Mouse (Mus musculus) kidney, embryonic 14.5 days (tissue): Measurements from ENCODE around the gene Esyt2. TPM values are rescaled to one million over a fixed set of nuclear protein-coding genes. Genes with fewer than 3 reads are reported as not detected.
"Not testable (repeated sequence)": the region's sequence is repeated elsewhere in the genome, so short reads cannot be mapped to it uniquely, and the experiment has no call there.

Experiments
- ATAC-seq: fragments of 200-750 bp; cut with Nextera tagmentation; 2 replicates; pipeline ENCODE4 v1.8.0; 2017; ENCODE audit warnings: moderate number of reproducible peaks, mild to moderate bottlenecking, moderate TSS enrichment, moderate library complexity; ENCODE audit not compliant: low FRiP score, low TSS enrichment
- H3K27ac ChIP-seq: fragments of 300-500 bp; sonication (generic); 2 replicates; pipeline ENCODE4 v1.5.1; 2014; ENCODE audit warnings: low read depth, mild to moderate bottlenecking, low read length, moderate library complexity, mixed read lengths
- H3K27me3 ChIP-seq: fragments of 300-500 bp; sonication (generic); 2 replicates; pipeline ENCODE4 v1.6.1; 2014; ENCODE audit warnings: mild to moderate bottlenecking, low read length; ENCODE audit not compliant: control insufficient read depth, insufficient read depth
- H3K36me3 ChIP-seq: fragments of 300-500 bp; sonication (generic); 2 replicates; pipeline ENCODE4 v1.6.1; 2014; ENCODE audit warnings: low read length, mixed read lengths; ENCODE audit not compliant: control insufficient read depth, insufficient read depth
- H3K4me1 ChIP-seq: fragments of 300-500 bp; sonication (generic); 2 replicates; pipeline ENCODE4 v1.6.1; 2014; ENCODE audit warnings: low read length, mixed read lengths; ENCODE audit not compliant: control insufficient read depth, insufficient read depth
- H3K4me2 ChIP-seq: fragments of 300-500 bp; sonication (generic); replicated peaks from 2 replicates; pipeline ENCODE4 v1.6.1; 2014; ENCODE audit warnings: low read depth, mild to moderate bottlenecking, low read length
- H3K4me3 ChIP-seq: fragments of 300-500 bp; sonication (generic); 2 replicates; pipeline ENCODE4 v1.5.1; 2014; ENCODE audit warnings: mild to moderate bottlenecking, low read length
- H3K9ac ChIP-seq: fragments of 300-500 bp; sonication (generic); 2 replicates; pipeline ENCODE4 v1.6.1; 2014; ENCODE audit warnings: low read depth, mild to moderate bottlenecking, low read length, moderate library complexity
- H3K9me3 ChIP-seq: fragments of 300-500 bp; sonication (generic); 2 replicates; pipeline ENCODE4 v1.6.1; 2016; ENCODE audit warnings: low read length; ENCODE audit not compliant: control insufficient read depth
- WGBS: fragments of 180-500 bp; shearing (Covaris S2); extraction: QIAGEN DNeasy Blood & Tissue Kit; methylation state at CpG from one replicate; pipeline ENCODE4 v1.1.7; 2014; 5-methylcytosine and 5-hydroxymethylcytosine counted together
- polyA plus RNA-seq: library from polyadenylated mRNA; unstranded; fragments of >200 nt; fragmentation: Nextera tagmentation; extraction: Ambion mirVana; gene quantifications from 2 replicates; pipeline ENCODE4 v1.2.1, GENCODE M21; 2014

Esyt2 gene
- polyA plus RNA-seq, 1 experiment from 2014 or later, result 23.2 TPM

- not testable (repeated sequence) for H3K4me2 ChIP-seq, H3K9me3 ChIP-seq, ATAC-seq, H3K27ac ChIP-seq, H3K9ac ChIP-seq, H3K4me1 ChIP-seq, H3K36me3 ChIP-seq, H3K27me3 ChIP-seq, H3K4me3 ChIP-seq
- 83% methylated on average over 2 of the region's 2 CpGs for WGBS
Measured at GRCm38 (mm10) chr12:116275086-116275485, 5.9 kb upstream of the Esyt2 start, which contains the start of gene Gm11027. Gene Gm11027, plus strand, starts transcription at chr12:116275386.

- H3K27ac ChIP-seq, result no peak overlapping the region
- no peak for ATAC-seq
- no peak overlapping the region for H3K4me2 ChIP-seq
- no peak overlapping the region for H3K4me3 ChIP-seq
- H3K9me3 ChIP-seq, result no peaks in the 10 kb centered on the region
- H3K4me1 ChIP-seq, result no peaks in the 10 kb centered on the region
- H3K9ac ChIP-seq, result no peak overlapping the region
- no peaks in the 10 kb centered on the region for H3K36me3 ChIP-seq
- WGBS, result 97% methylated on average over 4 of the region's 4 CpGs
- H3K27me3 ChIP-seq, result no peaks in the 10 kb centered on the region
Measured at GRCm38 (mm10) chr12:116275631-116276030, 5.4 kb upstream of the Esyt2 start.

GRCm38 (mm10) chr12:116276961-116277360, 4.0 kb upstream of the Esyt2 start:
- Histone ChIP-seq H3K27me3 (no peaks in the 10 kb centered on the region), H3K4me2 (no peak overlapping the region), H3K4me3 (no peak overlapping the region), H3K4me1 (no peaks in the 10 kb centered on the region), H3K9ac (no peak overlapping the region), H3K9me3 (no peaks in the 10 kb centered on the region), H3K36me3 (no peaks in the 10 kb centered on the region), H3K27ac (no peak overlapping the region)
- ATAC-seq, result no peak
- 61% methylated on average over 2 of the region's 2 CpGs for WGBS

GRCm38 (mm10) chr12:116278541-116278940, 2.5 kb upstream of the Esyt2 start:
- no peaks in the 10 kb centered on the region for H3K4me1 ChIP-seq
- 92% methylated on average over 1 of the region's 1 CpGs for WGBS
- no peak overlapping the region for H3K9ac ChIP-seq
- no peak for ATAC-seq
- H3K27me3 ChIP-seq, result no peaks in the 10 kb centered on the region
- H3K4me2 ChIP-seq, result no peak overlapping the region
- H3K36me3 ChIP-seq, result no peaks in the 10 kb centered on the region
- H3K9me3 ChIP-seq, result no peaks in the 10 kb centered on the region
- H3K4me3 ChIP-seq, result no peak overlapping the region
- H3K27ac ChIP-seq, result no peak overlapping the region

GRCm38 (mm10) chr12:116279181-116279580, 1.8 kb upstream of the Esyt2 start:
- no peak overlapping the region for H3K9ac ChIP-seq
- no peaks in the 10 kb centered on the region for H3K9me3 ChIP-seq
- H3K4me1 ChIP-seq, result no peaks in the 10 kb centered on the region
- no peaks in the 10 kb centered on the region for H3K27me3 ChIP-seq
- no peak for ATAC-seq
- 91% methylated on average over 2 of the region's 2 CpGs for WGBS
- H3K4me3 ChIP-seq, result no peak overlapping the region
- H3K27ac ChIP-seq, result no peak overlapping the region
- no peaks in the 10 kb centered on the region for H3K36me3 ChIP-seq
- no peak overlapping the region for H3K4me2 ChIP-seq

- Histone ChIP-seq H3K27me3 (no peaks in the 10 kb centered on the region), H3K9me3 (no peaks in the 10 kb centered on the region), H3K4me2 (peak overlapping the region; percentile 42), H3K36me3 (no peaks in the 10 kb centered on the region), H3K27ac (peak overlapping the region; percentile 93), H3K4me3 (peak overlapping the region; percentile 81), H3K4me1 (no peaks in the 10 kb centered on the region), H3K9ac (peak overlapping the region; percentile 92)
- WGBS, result 5% methylated on average over 7 of the region's 7 CpGs
- no peak; the same call in 1 of the 2 replicates for ATAC-seq
Measured at GRCm38 (mm10) chr12:116280149-116280652, 795 bp upstream of the Esyt2 start.

- Histone ChIP-seq H3K9me3 (no peaks in the 10 kb centered on the region), H3K4me3 (peak overlapping the region; percentile 81), H3K27me3 (no peaks in the 10 kb centered on the region), H3K27ac (peak overlapping the region; percentile 82), H3K9ac (peak overlapping the region; percentile 92), H3K36me3 (no peaks in the 10 kb centered on the region), H3K4me1 (no peaks in the 10 kb centered on the region), H3K4me2 (peak overlapping the region; percentile 92)
- WGBS, result under 1% methylated on average over 52 of the region's 55 CpGs
- peak; percentile 6 for ATAC-seq
Measured at GRCm38 (mm10) chr12:116281427-116282281, 658 bp downstream of the Esyt2 start.

- H3K27ac ChIP-seq, result no peak overlapping the region
- no peak overlapping the region for H3K4me3 ChIP-seq
- WGBS, result 91% methylated on average over 2 of the region's 2 CpGs
- no peaks in the 10 kb centered on the region for H3K9me3 ChIP-seq
- ATAC-seq, result no peak
- H3K9ac ChIP-seq, result no peak overlapping the region
- no peaks in the 10 kb centered on the region for H3K27me3 ChIP-seq
- no peaks in the 10 kb centered on the region for H3K36me3 ChIP-seq
- no peaks in the 10 kb centered on the region for H3K4me1 ChIP-seq
- no peak overlapping the region for H3K4me2 ChIP-seq
Measured at GRCm38 (mm10) chr12:116282856-116283255, 1.9 kb downstream of the Esyt2 start.

GRCm38 (mm10) chr12:116283511-116283910, 2.5 kb downstream of the Esyt2 start:
- no peaks in the 10 kb centered on the region for H3K27me3 ChIP-seq
- H3K4me3 ChIP-seq, result no peak overlapping the region
- ATAC-seq, result no peak
- WGBS, result 87% methylated on average over 2 of the region's 2 CpGs
- H3K9ac ChIP-seq, result no peak overlapping the region
- H3K4me1 ChIP-seq, result no peaks in the 10 kb centered on the region
- H3K27ac ChIP-seq, result no peak overlapping the region
- no peaks in the 10 kb centered on the region for H3K36me3 ChIP-seq
- no peak overlapping the region for H3K4me2 ChIP-seq
- H3K9me3 ChIP-seq, result no peaks in the 10 kb centered on the region
